Mouse (Mus musculus) liver, embryonic 16.5 days (tissue): ENCODE results near the gene Git2. TPM values are rescaled to one million over a fixed set of nuclear protein-coding genes. Genes with fewer than 3 reads are reported as not detected.

Source experiments
- ATAC-seq: fragments of 200-750 bp; cut with Nextera tagmentation; 2 replicates; pipeline ENCODE4 v1.8.0; 2017; ENCODE audit warnings: low read depth, mild to moderate bottlenecking, moderate number of reproducible peaks, moderate library complexity
- H3K27ac ChIP-seq: fragments of 300-500 bp; sonication (generic); 2 replicates; pipeline ENCODE4 v1.5.1; 2014; ENCODE audit warnings: mild to moderate bottlenecking, low read length
- H3K27me3 ChIP-seq: fragments of 300-500 bp; sonication (generic); 2 replicates; pipeline ENCODE4 v1.6.1; 2014; ENCODE audit warnings: low read depth, low read length, mixed read lengths; ENCODE audit not compliant: control insufficient read depth, insufficient read depth
- H3K36me3 ChIP-seq: fragments of 300-500 bp; sonication (generic); 2 replicates; pipeline ENCODE4 v1.6.1; 2014; ENCODE audit warnings: mild to moderate bottlenecking; ENCODE audit not compliant: control insufficient read depth, insufficient read depth
- H3K4me1 ChIP-seq: fragments of 300-500 bp; sonication (generic); 2 replicates; pipeline ENCODE4 v1.6.1; 2014; ENCODE audit warnings: low read depth, low read length, mixed read lengths; ENCODE audit not compliant: control insufficient read depth
- H3K4me2 ChIP-seq: fragments of 300-500 bp; sonication (generic); 2 replicates; pipeline ENCODE4 v1.6.1; 2014; ENCODE audit warnings: low read depth, low read length, mixed read lengths
- H3K4me3 ChIP-seq: fragments of 300-500 bp; sonication (generic); 2 replicates; pipeline ENCODE4 v1.5.1; 2014; ENCODE audit warnings: low read depth, mild to moderate bottlenecking, low read length
- H3K9ac ChIP-seq: fragments of 300-500 bp; sonication (generic); 2 replicates; pipeline ENCODE4 v1.6.1; 2014; ENCODE audit warnings: low read depth, low read length
- H3K9me3 ChIP-seq: fragments of 300-500 bp; sonication (generic); replicated peaks from 2 replicates; pipeline ENCODE4 v1.6.1; 2016; ENCODE audit warnings: low read length; ENCODE audit not compliant: control insufficient read depth
- WGBS: fragments of 180-500 bp; shearing (Covaris S2); extraction: QIAGEN DNeasy Blood & Tissue Kit; methylation state at CpG from one replicate; pipeline ENCODE4 v1.1.7; 2014; ENCODE audit not compliant: insufficient replicate concordance; 5-methylcytosine and 5-hydroxymethylcytosine counted together
- polyA plus RNA-seq: library from polyadenylated mRNA; unstranded; fragments of >200 nt; fragmentation: Nextera tagmentation; extraction: Ambion mirVana; gene quantifications from 2 replicates; pipeline ENCODE4 v1.2.1, GENCODE M21; 2015

The Git2 gene
- polyA plus RNA-seq, 1 experiment from 2014 or later = 16.1 TPM

- Histone ChIP-seq H3K4me3 (no peak overlapping the region), H3K36me3 (peaks cover 27% of the 10 kb centered on the region), H3K4me1 (no peaks in the 10 kb centered on the region; the same call in 1 of the 2 replicates), H3K4me2 (no peak overlapping the region), H3K27ac (no peak overlapping the region), H3K9me3 (no peaks in the 10 kb centered on the region), H3K9ac (no peak overlapping the region), H3K27me3 (no peaks in the 10 kb centered on the region)
- 76% methylated on average over 8 of the region's 8 CpGs for WGBS
- no peak for ATAC-seq
Observed at GRCm38 (mm10) chr5:114761980-114762379, 13.3 kb downstream of the Git2 start.

- Histone ChIP-seq H3K4me3 (no peak overlapping the region), H3K4me2 (no peak overlapping the region), H3K9me3 (no peaks in the 10 kb centered on the region), H3K27ac (no peak overlapping the region), H3K27me3 (no peaks in the 10 kb centered on the region), H3K9ac (no peak overlapping the region), H3K36me3 (peaks cover 37% of the 10 kb centered on the region), H3K4me1 (no peaks in the 10 kb centered on the region)
- ATAC-seq = no peak
- WGBS = 81% methylated on average over 5 of the region's 5 CpGs
Observed at GRCm38 (mm10) chr5:114759536-114760090, 15.7 kb downstream of the Git2 start.

- 86% methylated on average over 12 of the region's 12 CpGs for WGBS
- H3K4me3 ChIP-seq = no peak overlapping the region
- H3K4me1 ChIP-seq = no peaks in the 10 kb centered on the region
- no peak overlapping the region for H3K27ac ChIP-seq
- H3K27me3 ChIP-seq = no peaks in the 10 kb centered on the region
- ATAC-seq = no peak
- peaks cover 29% of the 10 kb centered on the region for H3K36me3 ChIP-seq
- no peaks in the 10 kb centered on the region for H3K9me3 ChIP-seq
- H3K4me2 ChIP-seq = no peak overlapping the region
- H3K9ac ChIP-seq = no peak overlapping the region
Observed at GRCm38 (mm10) chr5:114753384-114753783, 21.9 kb downstream of the Git2 start.

- peaks cover 35% of the 10 kb centered on the region for H3K36me3 ChIP-seq
- no peak overlapping the region for H3K4me3 ChIP-seq
- 82% methylated on average over 10 of the region's 10 CpGs for WGBS
- H3K27me3 ChIP-seq = no peaks in the 10 kb centered on the region
- H3K9me3 ChIP-seq = no peaks in the 10 kb centered on the region
- no peak overlapping the region for H3K9ac ChIP-seq
- no peaks in the 10 kb centered on the region for H3K4me1 ChIP-seq
- ATAC-seq = no peak
- H3K27ac ChIP-seq = no peak overlapping the region
- H3K4me2 ChIP-seq = no peak overlapping the region
Observed at GRCm38 (mm10) chr5:114752397-114752796, 22.9 kb downstream of the Git2 start.

GRCm38 (mm10) chr5:114750325-114750724 is 25.0 kb downstream of the Git2 start:
- Histone ChIP-seq H3K4me1 (no peaks in the 10 kb centered on the region), H3K4me3 (no peak overlapping the region), H3K27ac (no peak overlapping the region), H3K36me3 (peaks cover 26% of the 10 kb centered on the region), H3K4me2 (no peak overlapping the region), H3K9ac (no peak overlapping the region), H3K9me3 (no peaks in the 10 kb centered on the region), H3K27me3 (no peaks in the 10 kb centered on the region)
- 82% methylated on average over 10 of the region's 10 CpGs for WGBS
- no peak for ATAC-seq

GRCm38 (mm10) chr5:114747521-114747920 is 27.8 kb downstream of the Git2 start:
- H3K9me3 ChIP-seq = no peaks in the 10 kb centered on the region
- no peak overlapping the region for H3K27ac ChIP-seq
- H3K27me3 ChIP-seq = no peaks in the 10 kb centered on the region
- H3K9ac ChIP-seq = no peak overlapping the region
- no peak overlapping the region for H3K4me3 ChIP-seq
- no peaks in the 10 kb centered on the region for H3K4me1 ChIP-seq
- WGBS = 87% methylated on average over 5 of the region's 5 CpGs
- peaks cover 18% of the 10 kb centered on the region for H3K36me3 ChIP-seq
- ATAC-seq = no peak
- H3K4me2 ChIP-seq = no peak overlapping the region

- H3K4me3 ChIP-seq = no peak overlapping the region
- H3K27me3 ChIP-seq = no peaks in the 10 kb centered on the region
- H3K27ac ChIP-seq = no peak overlapping the region
- peaks cover 21% of the 10 kb centered on the region for H3K36me3 ChIP-seq
- WGBS = 80% methylated on average over 4 of the region's 4 CpGs
- H3K4me1 ChIP-seq = no peaks in the 10 kb centered on the region
- no peaks in the 10 kb centered on the region for H3K9me3 ChIP-seq
- H3K9ac ChIP-seq = no peak overlapping the region
- ATAC-seq = no peak
- H3K4me2 ChIP-seq = no peak overlapping the region
Observed at GRCm38 (mm10) chr5:114746886-114747285, 28.4 kb downstream of the Git2 start.

- Histone ChIP-seq H3K9me3 (no peaks in the 10 kb centered on the region), H3K36me3 (peaks cover 26% of the 10 kb centered on the region), H3K4me1 (no peaks in the 10 kb centered on the region), H3K27me3 (no peaks in the 10 kb centered on the region), H3K4me2 (no peak overlapping the region), H3K4me3 (no peak overlapping the region), H3K27ac (no peak overlapping the region), H3K9ac (no peak overlapping the region)
- WGBS = 72% methylated on average over 5 of the region's 5 CpGs
- no peak for ATAC-seq
Observed at GRCm38 (mm10) chr5:114745581-114745980, 29.7 kb downstream of the Git2 start.

GRCm38 (mm10) chr5:114743697-114744090 is 31.6 kb downstream of the Git2 start:
- WGBS = 83% methylated on average over 8 of the region's 8 CpGs
- H3K9me3 ChIP-seq = no peaks in the 10 kb centered on the region
- no peaks in the 10 kb centered on the region for H3K27me3 ChIP-seq
- no peak for ATAC-seq
- H3K4me2 ChIP-seq = no peak overlapping the region
- H3K36me3 ChIP-seq = peaks cover 38% of the 10 kb centered on the region
- no peak overlapping the region for H3K27ac ChIP-seq
- H3K9ac ChIP-seq = no peak overlapping the region
- no peaks in the 10 kb centered on the region for H3K4me1 ChIP-seq
- no peak overlapping the region for H3K4me3 ChIP-seq
